Comparison of ENCODE assay signal across 9 mouse cellular contexts in genomic region chr10:51590139-51590574, GRCm38 (mm10). TPM values are rescaled to one million over a fixed set of nuclear protein-coding genes. Genes with fewer than 3 reads are reported as not detected.
DNase-seq lines count a peak whose midpoint lies in the region; TF ChIP-seq lines count a peak whose summit lies in the region.
"Had no signal": no experiment of that assay in that cellular context is flagged by ENCODE, and none has a peak within 500 bp of the region (broad histone marks: within the 10 kb centered on the region; RNA-seq: fewer than 3 reads in every experiment).

Gene Fam162b, minus strand, starts transcription at chr10:51590517.

- peak; percentile 3 for DNase-seq in right cerebral cortex, postnatal 14 days
- DNase-seq in right cerebral cortex, adult 18-20 months, result no peak
- peak; percentile 33 for DNase-seq in hindbrain, embryonic 10.5 days (ENCODE audit: low spot score)
- peak; percentile 4 for DNase-seq in lung, postnatal 36 days
- no peak for DNase-seq in Muller cell, postnatal 12 days (ENCODE audit: inconsistent ontology term)
- DNase-seq in thymus, postnatal 0 days (ENCODE audit: low spot score), result no peak
- no peak for DNase-seq in adrenal gland, adult 8-10 months
- DNase-seq in cerebellum, adult 2 months, result no peak

- H3K4me1 ChIP-seq in hindbrain, embryonic 10.5 days (replicated peaks), result peaks cover 7% of the 10 kb centered on the region
- H3K4me1 ChIP-seq in cerebellum, adult 2 months (ENCODE audit: control insufficient read depth, insufficient read depth, low read length), result no peaks in the 10 kb centered on the region

- peaks cover 25% of the 10 kb centered on the region; the same call in 1 of the 2 replicates for H3K27me3 ChIP-seq in hindbrain, embryonic 10.5 days (ENCODE audit: insufficient read depth, poor library complexity, severe bottlenecking)
- H3K27me3 ChIP-seq in cerebellum, adult 2 months (ENCODE audit: control insufficient read depth, insufficient read depth, low read length), result no peaks in the 10 kb centered on the region

- WGBS in hindbrain, embryonic 10.5 days, result 4% methylated on average over 19 of the region's 19 CpGs
- WGBS in cerebellum, adult 2 months, result 7% methylated on average over 19 of the region's 19 CpGs

- TF ChIP-seq POLR2A in cerebellum, adult 2 months (IDR thresholded peaks at IDR 0.05; ENCODE audit: borderline replicate concordance, insufficient read depth, low read length), result no peak

- no peak within 1 kb of the TSS for H3K27ac ChIP-seq in hindbrain, embryonic 10.5 days
- no peak within 1 kb of the TSS for H3K27ac ChIP-seq in cerebellum, adult 2 months (ENCODE audit: insufficient read depth, low read length)

- H3K36me3 ChIP-seq in hindbrain, embryonic 10.5 days, result no peaks in the 10 kb centered on the region

- peak within 1 kb of the TSS; percentile 50 for H3K4me3 ChIP-seq in hindbrain, embryonic 10.5 days
- no peak within 1 kb of the TSS for H3K4me3 ChIP-seq in cerebellum, adult 2 months (replicated peaks; ENCODE audit: insufficient read depth, low read depth, low read length)

- no peak for TF ChIP-seq CTCF in cerebellum, adult 2 months (IDR thresholded peaks at IDR 0.05; ENCODE audit: borderline replicate concordance, insufficient read depth, low read depth, low read length)

- H3K9me3 ChIP-seq in hindbrain, embryonic 10.5 days, result no peaks in the 10 kb centered on the region

RNA-seq across cellular contexts. Expression of gene Fam162b, which starts in this region (rescaled TPM):
- polyA plus RNA-seq in hindbrain, embryonic 10.5 days (2016; fragmentation: Nextera tagmentation; extraction: Ambion mirVana), result 2.5 and 4.9 TPM in 2 replicates
- polyA plus RNA-seq in thymus, postnatal 0 days (2015; fragmentation: Nextera tagmentation; extraction: Ambion mirVana), result 0.35 and 0.60 TPM in 2 replicates
- not detected for total RNA-seq in adrenal gland, adult 8-10 months (2022)
- polyA plus RNA-seq in cerebellum, adult 2 months (2012; rRNA removed), result not detected in 2 replicates
- total RNA-seq: neutrophil, adult 5-6 weeks had no signal

Comparison
In these comparisons a context has a peak if more than half of its experiments do, and no peak if none do; other contexts are left out.
1. DNase-seq: peak in right cerebral cortex, postnatal 14 days (single experiment), hindbrain, embryonic 10.5 days (single experiment) and lung, postnatal 36 days (single experiment); none in right cerebral cortex, adult 18-20 months (single experiment), Muller cell, postnatal 12 days (single experiment), thymus, postnatal 0 days (single experiment), adrenal gland, adult 8-10 months (single experiment) and cerebellum, adult 2 months (0 of 2).